Mouse (Mus musculus) spleen, adult 2 months (tissue): Measurements from ENCODE around the gene Eef2k. TPM values are rescaled to one million over a fixed set of nuclear protein-coding genes. Genes with fewer than 3 reads are reported as not detected.

Experiments
- DNase-seq, 2 experiments: peaks; one replicate each; pipeline versions ENCODE4 v3.0.0 to v3.0.0-alpha.2; 2012 to 2021; ENCODE audit warnings: low spot score in 2 of 2, low read depth in 1 of 2
- H3K27ac ChIP-seq: fragments of 200-500 bp; 2 replicates; pipeline ENCODE4 v1.5.1; 2012; ENCODE audit warnings: low read length, inconsistent platforms; ENCODE audit not compliant: insufficient read depth
- H3K27me3 ChIP-seq: fragments of 200-500 bp; 2 replicates; pipeline ENCODE4 v1.6.1; 2012; ENCODE audit warnings: mild to moderate bottlenecking, moderate library complexity, low read length, inconsistent platforms; ENCODE audit not compliant: control insufficient read depth, insufficient read depth
- H3K36me3 ChIP-seq: fragments of 200-500 bp; 2 replicates; pipeline ENCODE4 v1.6.1; 2012; ENCODE audit warnings: mild to moderate bottlenecking, low read length, inconsistent platforms; ENCODE audit not compliant: control insufficient read depth, insufficient read depth
- H3K4me1 ChIP-seq: fragments of 200-500 bp; 2 replicates; pipeline ENCODE4 v1.6.1; 2011; ENCODE audit warnings: inconsistent platforms; ENCODE audit not compliant: control insufficient read depth, insufficient read depth, insufficient read length
- H3K4me3 ChIP-seq: fragments of 200-500 bp; 2 replicates; pipeline ENCODE4 v1.5.1; 2011; ENCODE audit warnings: mild to moderate bottlenecking, inconsistent platforms; ENCODE audit not compliant: insufficient read depth, insufficient read length; ENCODE audit errors: extremely low read depth
- CTCF ChIP-seq: fragments of 200-500 bp; IDR thresholded peaks from 2 replicates; pipeline ENCODE4 v1.5.1; 2011; ENCODE audit warnings: mild to moderate bottlenecking, inconsistent platforms; ENCODE audit not compliant: insufficient read depth, insufficient read length, insufficient replicate concordance; ENCODE audit errors: extremely low read depth
- POLR2A ChIP-seq: fragments of 200-500 bp; IDR thresholded peaks from 2 replicates; pipeline ENCODE4 v1.6.1; 2011; ENCODE audit warnings: low read depth, low read length, inconsistent platforms
- WGBS: fragments of 180-500 bp; shearing (Covaris S2); methylation state at CpG from one replicate; pipeline ENCODE4 v1.1.7; 2018; 5-methylcytosine and 5-hydroxymethylcytosine counted together
- polyA plus RNA-seq: library from polyadenylated mRNA; depleted of rRNA; stranded (reverse); fragments of >200 nt; gene quantifications from 2 replicates; pipeline ENCODE4 v1.2.3, GENCODE M21; 2012

Gene Eef2k
- polyA plus RNA-seq, 1 experiment: 15.8 TPM

- Histone ChIP-seq H3K36me3 (no peaks in the 10 kb centered on the region), H3K27ac (no peak overlapping the region), H3K4me1 (peaks cover 2% of the 10 kb centered on the region), H3K4me3 (no peak overlapping the region), H3K27me3 (no peaks in the 10 kb centered on the region)
- no peak for DNase-seq
- TF ChIP-seq POLR2A (no peak), CTCF (no peak)
- WGBS: 85% methylated on average over 5 of the region's 5 CpGs
Measured at GRCm38 (mm10) chr7:120870431-120871008, 27.9 kb downstream of the Eef2k start.

GRCm38 (mm10) chr7:120873083-120873482 lies 30.5 kb downstream of the Eef2k start:
- no peak for TF ChIP-seq POLR2A
- TF ChIP-seq CTCF: no peak
- Histone ChIP-seq H3K27ac (no peak overlapping the region), H3K27me3 (no peaks in the 10 kb centered on the region), H3K4me1 (no peaks in the 10 kb centered on the region), H3K36me3 (no peaks in the 10 kb centered on the region), H3K4me3 (no peak overlapping the region)
- DNase-seq: no peak
- 88% methylated on average over 12 of the region's 12 CpGs for WGBS

- Histone ChIP-seq H3K27ac (no peak overlapping the region), H3K4me3 (no peak overlapping the region), H3K36me3 (no peaks in the 10 kb centered on the region), H3K27me3 (no peaks in the 10 kb centered on the region), H3K4me1 (no peaks in the 10 kb centered on the region)
- DNase-seq: no peak
- 93% methylated on average over 3 of the region's 3 CpGs for WGBS
- TF ChIP-seq CTCF (no peak), POLR2A (no peak)
Measured at GRCm38 (mm10) chr7:120874021-120874420, 31.4 kb downstream of the Eef2k start.

GRCm38 (mm10) chr7:120874764-120875539 lies 32.3 kb downstream of the Eef2k start:
- no peak overlapping the region for H3K4me3 ChIP-seq
- H3K4me1 ChIP-seq: no peaks in the 10 kb centered on the region
- 68% methylated on average over 7 of the region's 7 CpGs for WGBS
- no peak for DNase-seq
- H3K36me3 ChIP-seq: no peaks in the 10 kb centered on the region
- TF ChIP-seq POLR2A (no peak), CTCF (no peak)
- H3K27ac ChIP-seq: peak overlapping the region; percentile 44; the same call in 1 of the 2 replicates
- H3K27me3 ChIP-seq: no peaks in the 10 kb centered on the region

GRCm38 (mm10) chr7:120875540-120876388 lies 33.1 kb downstream of the Eef2k start:
- TF ChIP-seq POLR2A: no peak
- no peak for TF ChIP-seq CTCF
- 78% methylated on average over 3 of the region's 3 CpGs for WGBS
- H3K27ac ChIP-seq: no peak overlapping the region
- no peak overlapping the region for H3K4me3 ChIP-seq
- no peaks in the 10 kb centered on the region for H3K4me1 ChIP-seq
- no peaks in the 10 kb centered on the region for H3K27me3 ChIP-seq
- no peaks in the 10 kb centered on the region for H3K36me3 ChIP-seq
- DNase-seq: no peak

- no peaks in the 10 kb centered on the region for H3K36me3 ChIP-seq
- 89% methylated on average over 6 of the region's 6 CpGs for WGBS
- no peak overlapping the region for H3K27ac ChIP-seq
- H3K27me3 ChIP-seq: no peaks in the 10 kb centered on the region
- no peak for DNase-seq
- H3K4me1 ChIP-seq: no peaks in the 10 kb centered on the region
- TF ChIP-seq CTCF: no peak
- TF ChIP-seq POLR2A: no peak
- no peak overlapping the region for H3K4me3 ChIP-seq
Measured at GRCm38 (mm10) chr7:120878271-120878670, 35.6 kb downstream of the Eef2k start.
